Mouse (Mus musculus) forebrain, embryonic 11.5 days (tissue): ENCODE results near the gene Gtf2e1. TPM values are rescaled to one million over a fixed set of nuclear protein-coding genes. Genes with fewer than 3 reads are reported as not detected.

Source experiments
- ATAC-seq: fragments of 200-750 bp; cut with Nextera tagmentation; replicated peaks from 2 replicates; pipeline ENCODE4 v1.8.0; 2017; ENCODE audit warnings: moderate TSS enrichment; ENCODE audit not compliant: low FRiP score
- DNase-seq: peaks from one replicate; pipeline ENCODE4 v3.0.0-alpha.2; 2017; ENCODE audit warnings: low spot score
- H3K27ac ChIP-seq: fragments of 300-500 bp; sonication (generic); 2 replicates; pipeline ENCODE4 v1.5.1; 2014; ENCODE audit warnings: low read depth, low read length
- H3K27me3 ChIP-seq: fragments of 300-500 bp; sonication (generic); 2 replicates; pipeline ENCODE4 v1.6.1; 2014; ENCODE audit warnings: mild to moderate bottlenecking, low read length, mixed read lengths; ENCODE audit not compliant: control insufficient read depth, insufficient read depth
- H3K36me3 ChIP-seq: fragments of 300-500 bp; sonication (generic); 2 replicates; pipeline ENCODE4 v1.6.1; 2014; ENCODE audit warnings: mild to moderate bottlenecking, low read length, moderate library complexity, mixed read lengths; ENCODE audit not compliant: control insufficient read depth, insufficient read depth
- H3K4me1 ChIP-seq: fragments of 300-500 bp; sonication (generic); replicated peaks from 2 replicates; pipeline ENCODE4 v1.6.1; 2014; ENCODE audit warnings: low read length, mixed read lengths; ENCODE audit not compliant: control insufficient read depth, insufficient read depth
- H3K4me2 ChIP-seq: fragments of 300-500 bp; sonication (generic); 2 replicates; pipeline ENCODE4 v1.6.1; 2014; ENCODE audit warnings: low read depth, mild to moderate bottlenecking, low read length, moderate library complexity, mixed read lengths; ENCODE audit not compliant: severe bottlenecking
- H3K4me3 ChIP-seq: fragments of 300-500 bp; sonication (generic); 2 replicates; pipeline ENCODE4 v1.5.1; 2014; ENCODE audit warnings: low read depth, low read length
- H3K9ac ChIP-seq: fragments of 300-500 bp; sonication (generic); 2 replicates; pipeline ENCODE4 v1.6.1; 2014; ENCODE audit warnings: low read length
- H3K9me3 ChIP-seq: fragments of 300-500 bp; sonication (generic); 2 replicates; pipeline ENCODE4 v1.6.1; 2016; ENCODE audit warnings: low read length, mixed read lengths; ENCODE audit not compliant: control insufficient read depth
- WGBS: fragments of 180-500 bp; shearing (Covaris S2); extraction: QIAGEN DNeasy Blood & Tissue Kit; methylation state at CpG from one replicate; pipeline ENCODE4 v1.1.7; 2014; 5-methylcytosine and 5-hydroxymethylcytosine counted together
- polyA plus RNA-seq: library from polyadenylated mRNA; unstranded; fragments of >200 nt; fragmentation: Nextera tagmentation; extraction: Ambion mirVana; gene quantifications from 2 replicates; pipeline ENCODE4 v1.2.1, GENCODE M21; 2014

Gene Gtf2e1
- polyA plus RNA-seq, 1 experiment from 2014 or later = 56.5 TPM

DNA sequence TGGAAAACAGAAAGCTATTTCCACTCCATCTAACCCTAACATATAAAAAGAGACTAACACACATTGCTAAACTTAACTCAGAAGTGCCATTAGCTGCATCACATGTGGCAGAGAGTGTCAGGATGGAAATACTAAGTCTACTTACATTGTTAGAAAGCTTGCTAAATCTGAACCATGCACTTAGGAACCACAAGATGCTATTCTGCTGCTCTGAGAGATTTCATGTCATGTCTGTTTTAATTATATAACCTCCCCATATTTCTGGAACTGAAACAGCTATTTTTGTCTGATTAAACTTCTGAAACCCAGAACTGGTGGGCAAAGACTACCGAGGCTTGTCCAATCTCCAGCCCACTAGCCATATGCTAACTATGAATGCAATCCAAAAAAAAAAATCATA, 7.5 kb downstream of the Gtf2e1 start:
- Histone ChIP-seq H3K27ac (no peak overlapping the region), H3K4me3 (no peak overlapping the region), H3K4me1 (no peaks in the 10 kb centered on the region), H3K9me3 (no peaks in the 10 kb centered on the region), H3K27me3 (no peaks in the 10 kb centered on the region), H3K36me3 (no peaks in the 10 kb centered on the region), H3K4me2 (no peak overlapping the region), H3K9ac (no peak overlapping the region)
- DNase-seq (no peak), ATAC-seq (no peak)
- WGBS = 98% methylated on average over 1 of the region's 1 CpGs

DNA sequence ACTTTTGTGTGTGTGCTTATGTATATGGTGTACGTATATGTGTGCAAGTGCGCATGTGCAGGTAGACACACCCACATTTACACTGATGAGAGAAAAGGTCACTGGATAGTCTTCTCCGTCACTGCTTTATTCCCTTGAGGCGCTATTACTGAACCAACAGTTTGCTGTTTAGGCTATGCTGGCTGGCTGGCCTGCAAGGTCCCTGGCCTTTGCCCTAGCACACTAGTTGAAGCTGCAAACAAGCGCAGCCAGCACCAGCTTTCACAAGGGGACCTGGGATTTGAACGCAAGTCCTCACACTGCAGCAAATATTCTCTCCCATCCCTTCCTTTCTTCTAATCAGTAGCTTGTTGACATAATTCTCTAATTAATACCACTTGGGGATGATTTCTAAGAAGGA, 9.4 kb downstream of the Gtf2e1 start:
- H3K4me1 ChIP-seq = no peaks in the 10 kb centered on the region
- H3K9ac ChIP-seq = no peak overlapping the region
- WGBS = 92% methylated on average over 6 of the region's 6 CpGs
- H3K36me3 ChIP-seq = no peaks in the 10 kb centered on the region
- DNase-seq (no peak), ATAC-seq (no peak)
- no peak overlapping the region for H3K4me3 ChIP-seq
- H3K27me3 ChIP-seq = no peaks in the 10 kb centered on the region
- no peak overlapping the region for H3K27ac ChIP-seq
- no peak overlapping the region for H3K4me2 ChIP-seq
- H3K9me3 ChIP-seq = no peaks in the 10 kb centered on the region

DNA sequence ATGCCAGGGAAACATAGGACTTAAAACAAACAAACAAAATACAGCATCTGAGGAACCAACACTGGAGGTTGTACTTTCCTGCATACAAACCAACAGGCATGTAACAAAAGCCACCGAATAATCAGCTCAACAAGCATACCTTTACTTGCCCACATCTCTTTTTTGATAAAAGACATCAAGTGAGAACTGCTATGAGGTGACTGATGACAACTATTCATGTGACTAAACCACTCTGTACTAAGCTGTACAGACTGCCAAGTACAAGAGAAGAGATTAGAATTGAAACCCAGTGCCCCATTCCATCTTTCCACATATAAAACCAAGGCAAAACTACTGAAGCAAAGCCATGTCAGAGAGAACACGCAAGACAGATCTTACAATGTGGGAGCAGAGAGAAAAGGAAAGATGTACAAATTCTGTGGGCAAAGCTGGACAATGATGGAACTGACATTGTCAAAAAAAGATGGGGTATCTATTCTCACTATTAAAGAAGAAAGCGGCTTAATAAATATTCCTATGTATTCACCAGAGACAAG, 12.8 kb downstream of the Gtf2e1 start:
- no peak overlapping the region for H3K4me2 ChIP-seq
- H3K4me1 ChIP-seq = no peaks in the 10 kb centered on the region
- no peak overlapping the region for H3K27ac ChIP-seq
- DNase-seq (no peak), ATAC-seq (no peak)
- H3K4me3 ChIP-seq = no peak overlapping the region
- H3K27me3 ChIP-seq = no peaks in the 10 kb centered on the region
- peaks cover 10% of the 10 kb centered on the region; the same call in 1 of the 2 replicates for H3K36me3 ChIP-seq
- 95% methylated on average over 3 of the region's 3 CpGs for WGBS
- peaks cover 3% of the 10 kb centered on the region; the same call in 1 of the 2 replicates for H3K9me3 ChIP-seq
- no peak overlapping the region for H3K9ac ChIP-seq

DNA sequence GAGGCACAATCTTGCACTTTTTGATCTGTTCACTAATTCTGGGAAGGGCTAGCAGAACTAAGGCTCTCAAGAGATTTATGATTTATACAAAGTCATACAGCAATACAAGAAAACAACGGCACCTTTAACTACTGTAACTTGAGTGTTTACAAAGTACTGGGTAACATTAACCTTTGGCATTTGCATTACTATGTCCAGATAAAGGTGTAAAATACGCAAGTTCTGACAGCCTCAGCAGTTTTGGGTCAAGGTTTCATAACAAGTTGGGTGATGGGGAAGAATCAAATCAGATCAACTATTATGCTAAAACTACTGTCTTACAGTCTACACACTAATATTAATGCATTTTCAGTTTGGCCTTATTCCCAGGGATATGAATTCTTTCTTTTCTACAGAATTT, 14.5 kb downstream of the Gtf2e1 start:
- no peak for DNase-seq
- Histone ChIP-seq H3K4me2 (no peak overlapping the region), H3K9ac (no peak overlapping the region), H3K9me3 (peaks cover 3% of the 10 kb centered on the region; the same call in 1 of the 2 replicates), H3K4me1 (no peaks in the 10 kb centered on the region), H3K36me3 (peaks cover 13% of the 10 kb centered on the region; the same call in 1 of the 2 replicates), H3K27me3 (no peaks in the 10 kb centered on the region), H3K27ac (no peak overlapping the region), H3K4me3 (no peak overlapping the region)
- ATAC-seq = no peak
- WGBS = 95% methylated on average over 2 of the region's 2 CpGs

DNA sequence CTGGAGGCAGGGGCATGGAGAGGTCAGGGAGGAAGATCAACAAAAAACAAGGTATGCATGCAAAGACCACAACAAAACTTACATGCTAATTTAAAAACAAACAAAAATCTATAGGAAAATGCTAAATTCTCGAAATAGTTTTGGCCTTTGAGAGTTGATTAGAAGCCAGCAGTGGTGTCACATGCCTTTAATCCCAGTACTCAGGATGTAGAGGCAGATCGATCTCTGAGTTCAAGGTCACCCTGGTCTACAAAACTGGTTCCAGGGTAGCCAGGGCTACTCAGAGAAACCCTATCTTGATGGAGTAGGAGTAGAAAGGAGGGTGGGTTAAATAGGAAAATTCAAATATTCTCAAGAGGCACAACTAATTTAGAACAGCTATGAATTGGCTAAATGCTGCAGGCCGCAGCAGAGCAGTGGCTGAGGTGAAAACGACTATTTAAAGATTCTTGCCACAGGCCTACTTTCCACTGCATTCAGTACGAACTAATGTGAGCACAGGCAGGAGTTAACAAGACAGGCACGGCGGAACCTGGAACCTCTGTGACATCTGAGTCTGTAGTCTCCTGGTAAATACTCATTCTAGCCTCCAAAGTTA, 17.4 kb downstream of the Gtf2e1 start:
- ATAC-seq (no peak), DNase-seq (no peak)
- Histone ChIP-seq H3K27ac (no peak overlapping the region), H3K4me1 (no peaks in the 10 kb centered on the region), H3K27me3 (no peaks in the 10 kb centered on the region), H3K4me3 (no peak overlapping the region), H3K9me3 (peaks cover 3% of the 10 kb centered on the region; the same call in 1 of the 2 replicates), H3K9ac (no peak overlapping the region), H3K36me3 (peaks cover 16% of the 10 kb centered on the region; the same call in 1 of the 2 replicates), H3K4me2 (no peak overlapping the region)
- WGBS = 92% methylated on average over 7 of the region's 7 CpGs

DNA sequence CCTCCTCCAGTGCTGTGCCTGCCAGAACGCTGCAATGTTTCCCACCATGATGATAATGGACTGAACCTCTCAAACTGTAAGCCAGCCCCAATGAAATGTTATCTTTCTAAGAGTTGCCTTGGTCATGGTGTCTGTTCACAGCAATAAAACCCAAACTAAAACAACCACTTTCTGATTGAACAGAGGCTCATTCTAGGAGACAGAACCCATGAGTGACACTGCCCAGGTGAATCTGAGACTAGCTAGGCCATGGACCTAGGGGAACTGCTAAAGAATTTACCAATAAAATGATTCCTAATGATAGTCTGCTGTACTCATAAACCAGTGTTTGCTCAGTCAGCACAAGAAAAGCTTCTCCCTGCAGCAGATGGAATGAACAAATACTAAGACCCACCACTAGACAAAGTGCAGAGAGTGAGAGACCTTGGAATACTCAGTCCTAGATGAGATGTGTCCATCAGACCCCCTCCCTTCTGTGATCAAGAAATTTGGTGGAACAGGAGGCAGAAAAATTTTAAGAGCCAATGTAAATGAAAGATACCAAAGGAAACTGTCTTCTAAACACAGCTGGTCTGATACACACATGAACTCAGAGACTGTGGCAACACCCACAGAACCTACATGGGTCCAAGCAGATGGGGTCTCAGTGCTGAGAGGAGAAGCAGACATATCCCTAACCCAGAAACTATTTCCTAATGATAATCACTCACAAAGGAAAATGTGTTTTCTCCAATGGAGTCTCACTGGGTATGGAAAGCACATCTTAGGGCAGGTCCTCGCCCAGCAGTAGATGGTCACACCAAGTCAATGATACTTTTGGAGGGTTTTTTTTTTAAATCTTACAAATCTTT, 19.2 kb downstream of the Gtf2e1 start:
- no peak for ATAC-seq
- DNase-seq = no peak
- 93% methylated on average over 2 of the region's 2 CpGs for WGBS
- Histone ChIP-seq H3K27ac (no peak overlapping the region), H3K4me1 (no peaks in the 10 kb centered on the region), H3K4me3 (no peak overlapping the region), H3K27me3 (no peaks in the 10 kb centered on the region), H3K36me3 (peaks cover 16% of the 10 kb centered on the region; the same call in 1 of the 2 replicates), H3K4me2 (no peak overlapping the region), H3K9ac (no peak overlapping the region), H3K9me3 (peaks cover 3% of the 10 kb centered on the region; the same call in 1 of the 2 replicates)

DNA sequence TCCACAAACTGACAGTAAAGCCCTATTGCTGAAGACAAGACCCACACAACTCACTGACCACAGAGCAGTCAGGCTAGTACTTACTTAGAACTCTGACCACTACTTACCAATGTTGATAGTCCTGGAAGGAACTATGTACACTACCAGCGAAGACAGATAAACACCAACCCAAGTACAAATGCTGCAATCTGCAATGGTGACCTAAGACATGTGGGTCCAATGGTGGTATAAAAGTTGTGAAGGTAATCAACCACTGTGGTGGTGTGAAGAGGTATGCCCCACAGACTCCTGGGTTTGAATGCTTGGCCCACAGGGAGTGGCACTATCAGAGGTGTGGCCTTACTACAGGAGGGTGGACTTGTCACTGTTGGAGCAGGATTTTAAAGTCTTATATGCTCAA, 19.9 kb downstream of the Gtf2e1 start:
- Histone ChIP-seq H3K4me1 (no peaks in the 10 kb centered on the region), H3K4me3 (no peak overlapping the region), H3K9ac (no peak overlapping the region), H3K27me3 (no peaks in the 10 kb centered on the region), H3K27ac (no peak overlapping the region), H3K4me2 (no peak overlapping the region), H3K36me3 (peaks cover 16% of the 10 kb centered on the region; the same call in 1 of the 2 replicates), H3K9me3 (peaks cover 3% of the 10 kb centered on the region; the same call in 1 of the 2 replicates)
- 95% methylated on average over 1 of the region's 1 CpGs for WGBS
- no peak for ATAC-seq
- no peak for DNase-seq

DNA sequence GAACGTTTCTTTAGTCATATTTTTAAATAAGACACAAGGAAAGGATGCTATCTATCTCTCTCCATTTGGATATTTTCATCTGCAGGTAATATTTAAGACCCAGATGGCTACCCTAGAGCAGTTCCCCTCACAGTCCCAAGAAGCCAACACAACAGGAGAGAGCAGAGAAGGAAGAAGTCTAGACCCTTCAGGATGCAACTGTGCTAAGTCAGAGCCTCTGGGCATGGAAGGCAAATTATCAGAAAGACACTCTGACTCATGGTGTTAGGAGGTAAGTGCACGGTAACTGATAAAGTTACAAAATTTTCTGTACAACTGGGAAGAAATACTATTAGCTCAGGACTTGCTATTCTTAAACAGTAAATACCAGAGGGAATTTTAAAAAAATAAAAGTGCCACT, 20.9 kb downstream of the Gtf2e1 start:
- peaks cover 11% of the 10 kb centered on the region; the same call in 1 of the 2 replicates for H3K36me3 ChIP-seq
- no peaks in the 10 kb centered on the region for H3K4me1 ChIP-seq
- WGBS = 90% methylated on average over 2 of the region's 2 CpGs

More for the DNA sequence above, 20.9 kb downstream of the Gtf2e1 start:
- ATAC-seq = no peak
- Histone ChIP-seq H3K9me3 (peaks cover 2% of the 10 kb centered on the region; the same call in 1 of the 2 replicates), H3K4me3 (no peak overlapping the region), H3K27me3 (no peaks in the 10 kb centered on the region), H3K4me2 (no peak overlapping the region), H3K9ac (no peak overlapping the region), H3K27ac (no peak overlapping the region)
- DNase-seq = no peak
